Mouse (Mus musculus): Measurements from ENCODE around the gene Lhx9. TPM values are rescaled to one million over a fixed set of nuclear protein-coding genes. Genes with fewer than 3 reads are reported as not detected.
"Not testable (repeated sequence)": the region's sequence is repeated elsewhere in the genome, so short reads cannot be mapped to it uniquely, and the experiment has no call there.

Gene Lhx9
- polyA plus RNA-seq (2015; fragmentation: Nextera tagmentation; extraction: Ambion mirVana), result 0.24 and 0.63 TPM in 2 replicates

- peaks cover 65% of the 10 kb centered on the region for H3K27me3 ChIP-seq
- H3K4me3 ChIP-seq (replicated peaks), result peak within 1 kb of the TSS; percentile 32
- peaks cover 27% of the 10 kb centered on the region for H3K4me1 ChIP-seq
- peak; percentile 52 for ATAC-seq (ENCODE audit: insufficient number of reproducible peaks, low FRiP score, low TSS enrichment, low read depth)
- under 1% methylated on average over 33 of the region's 33 CpGs for WGBS
- H3K27ac ChIP-seq (replicated peaks), result no peak within 1 kb of the TSS
- peak within 1 kb of the TSS; percentile 51 for H3K4me2 ChIP-seq (replicated peaks)
- no peak within 1 kb of the TSS for H3K9ac ChIP-seq
- H3K36me3 ChIP-seq, result no peaks in the 10 kb centered on the region
- no peaks in the 10 kb centered on the region for H3K9me3 ChIP-seq (replicated peaks)
Observed at GRCm38 (mm10) chr1:138848511-138849109, at the start of gene Lhx9. TSS of gene Lhx9 (minus strand) at chr1:138848577.

GRCm38 (mm10) chr1:138896088-138896487 lies 47.7 kb upstream of the Lhx9 start:
- Histone ChIP-seq H3K27me3 (no peaks in the 10 kb centered on the region), H3K4me1 (no peaks in the 10 kb centered on the region), H3K36me3 (no peaks in the 10 kb centered on the region), H3K27ac (replicated peaks) (no peak overlapping the region), H3K4me3 (replicated peaks) (no peak overlapping the region), H3K9me3 (replicated peaks) (no peaks in the 10 kb centered on the region), H3K4me2 (replicated peaks) (no peak overlapping the region), H3K9ac (no peak overlapping the region)
- no peak for ATAC-seq (ENCODE audit: insufficient number of reproducible peaks, low FRiP score, low TSS enrichment, low read depth)
- WGBS, result 78% methylated on average over 3 of the region's 3 CpGs

GRCm38 (mm10) chr1:138877470-138878254 lies 29.3 kb upstream of the Lhx9 start:
- H3K4me2 ChIP-seq (replicated peaks), result no peak overlapping the region
- H3K36me3 ChIP-seq, result no peaks in the 10 kb centered on the region
- H3K9me3 ChIP-seq (replicated peaks), result no peaks in the 10 kb centered on the region; the same call in 1 of the 2 replicates
- no peak for ATAC-seq (ENCODE audit: insufficient number of reproducible peaks, low FRiP score, low TSS enrichment, low read depth)
- WGBS, result 93% methylated on average over 14 of the region's 14 CpGs
- no peak overlapping the region for H3K4me3 ChIP-seq (replicated peaks)
- H3K9ac ChIP-seq, result no peak overlapping the region
- H3K27me3 ChIP-seq, result no peaks in the 10 kb centered on the region
- no peaks in the 10 kb centered on the region for H3K4me1 ChIP-seq
- no peak overlapping the region for H3K27ac ChIP-seq (replicated peaks)

- no peak overlapping the region for H3K9ac ChIP-seq
- no peaks in the 10 kb centered on the region; the same call in 1 of the 2 replicates for H3K9me3 ChIP-seq (replicated peaks)
- H3K27me3 ChIP-seq, result no peaks in the 10 kb centered on the region
- H3K4me1 ChIP-seq, result no peaks in the 10 kb centered on the region
- peak overlapping the region; percentile 42 for H3K4me2 ChIP-seq (replicated peaks)
- 0 out of 2 replicates have a peak, but pooled peaks have one; percentile 54 for ATAC-seq (ENCODE audit: insufficient number of reproducible peaks, low FRiP score, low TSS enrichment, low read depth)
- peak overlapping the region; percentile 30 for H3K4me3 ChIP-seq (replicated peaks)
- 43% methylated on average over 16 of the region's 16 CpGs for whole genome bisulfite sequencing
- H3K27ac ChIP-seq (replicated peaks), result no peak overlapping the region
- H3K36me3 ChIP-seq, result no peaks in the 10 kb centered on the region
Observed at GRCm38 (mm10) chr1:138876371-138877045, 28.1 kb upstream of the Lhx9 start.

GRCm38 (mm10) chr1:138856101-138856950 lies 7.9 kb upstream of the Lhx9 start, which contains the start of gene 2310009B15Rik:
TSS of gene 2310009B15Rik (minus strand) at chr1:138856852.
- peak within 1 kb of the TSS; percentile 30 for H3K4me2 ChIP-seq (replicated peaks)
- peak within 1 kb of the TSS; percentile 86 for H3K27ac ChIP-seq (replicated peaks)
- H3K4me1 ChIP-seq; H3K36me3 ChIP-seq; H3K27me3 ChIP-seq; H3K9me3 ChIP-seq (replicated peaks): not testable (repeated sequence)
- H3K9ac ChIP-seq, result 0 out of 2 replicates have a peak within 1 kb of the TSS, but pooled peaks have one; percentile 23
- 0% methylated on average over 55 of the region's 79 CpGs for WGBS
- peak; percentile 99 for ATAC-seq (ENCODE audit: insufficient number of reproducible peaks, low FRiP score, low TSS enrichment, low read depth)
- H3K4me3 ChIP-seq (replicated peaks), result peak within 1 kb of the TSS; percentile 51

GRCm38 (mm10) chr1:138850823-138851222 lies 2.4 kb upstream of the Lhx9 start:
- Histone ChIP-seq H3K9me3 (replicated peaks) (no peaks in the 10 kb centered on the region), H3K36me3 (no peaks in the 10 kb centered on the region), H3K4me3 (replicated peaks) (no peak overlapping the region), H3K4me1 (peaks cover 21% of the 10 kb centered on the region), H3K9ac (no peak overlapping the region), H3K4me2 (replicated peaks) (no peak overlapping the region), H3K27me3 (peaks cover 43% of the 10 kb centered on the region), H3K27ac (replicated peaks) (no peak overlapping the region)
- WGBS, result 76% methylated on average over 1 of the region's 1 CpGs
- ATAC-seq (ENCODE audit: insufficient number of reproducible peaks, low FRiP score, low TSS enrichment, low read depth), result no peak

- H3K36me3 ChIP-seq, result no peaks in the 10 kb centered on the region
- peaks cover 21% of the 10 kb centered on the region for H3K4me1 ChIP-seq
- no peak overlapping the region for H3K9ac ChIP-seq
- no peak overlapping the region for H3K4me2 ChIP-seq (replicated peaks)
- 59% methylated on average over 3 of the region's 4 CpGs for WGBS
- H3K27me3 ChIP-seq, result peaks cover 50% of the 10 kb centered on the region
- no peak overlapping the region for H3K27ac ChIP-seq (replicated peaks)
- no peaks in the 10 kb centered on the region for H3K9me3 ChIP-seq (replicated peaks)
- no peak for ATAC-seq (ENCODE audit: insufficient number of reproducible peaks, low FRiP score, low TSS enrichment, low read depth)
- H3K4me3 ChIP-seq (replicated peaks), result no peak overlapping the region
Observed at GRCm38 (mm10) chr1:138850161-138850539, 1.8 kb upstream of the Lhx9 start.

- H3K27me3 ChIP-seq, result peaks cover 55% of the 10 kb centered on the region
Observed at GRCm38 (mm10) chr1:138849531-138850160, 1.3 kb upstream of the Lhx9 start.

GRCm38 (mm10) chr1:138848026-138848425 lies 351 bp downstream of the Lhx9 start:
- Histone ChIP-seq H3K36me3 (no peaks in the 10 kb centered on the region), H3K4me1 (peaks cover 33% of the 10 kb centered on the region), H3K9me3 (replicated peaks) (no peaks in the 10 kb centered on the region), H3K9ac (no peak overlapping the region), H3K27ac (replicated peaks) (no peak overlapping the region), H3K4me3 (replicated peaks) (peak overlapping the region; percentile 32), H3K4me2 (replicated peaks) (peak overlapping the region; percentile 51), H3K27me3 (peaks cover 71% of the 10 kb centered on the region)
- under 1% methylated on average over 16 of the region's 16 CpGs for WGBS
- no peak for ATAC-seq (ENCODE audit: insufficient number of reproducible peaks, low FRiP score, low TSS enrichment, low read depth)

More at GRCm38 (mm10) chr1:138849531-138850160, 1.3 kb upstream of the Lhx9 start:
- WGBS, result 9% methylated on average over 8 of the region's 8 CpGs
- peaks cover 21% of the 10 kb centered on the region for H3K4me1 ChIP-seq
- H3K4me2 ChIP-seq (replicated peaks), result no peak overlapping the region
- no peaks in the 10 kb centered on the region for H3K36me3 ChIP-seq
- H3K9ac ChIP-seq, result no peak overlapping the region
- H3K9me3 ChIP-seq (replicated peaks), result no peaks in the 10 kb centered on the region
- H3K4me3 ChIP-seq (replicated peaks), result no peak overlapping the region
- H3K27ac ChIP-seq (replicated peaks), result no peak overlapping the region
- no peak for ATAC-seq (ENCODE audit: insufficient number of reproducible peaks, low FRiP score, low TSS enrichment, low read depth)

- Histone ChIP-seq H3K4me2 (replicated peaks) (peak overlapping the region; percentile 29), H3K4me3 (replicated peaks) (no peak overlapping the region; the same call in 1 of the 2 replicates), H3K9me3 (replicated peaks) (no peaks in the 10 kb centered on the region), H3K27me3 (peaks cover 73% of the 10 kb centered on the region), H3K4me1 (peaks cover 38% of the 10 kb centered on the region), H3K36me3 (no peaks in the 10 kb centered on the region), H3K27ac (replicated peaks) (no peak overlapping the region), H3K9ac (no peak overlapping the region)
- under 1% methylated on average over 21 of the region's 21 CpGs for WGBS
- ATAC-seq (ENCODE audit: insufficient number of reproducible peaks, low FRiP score, low TSS enrichment, low read depth), result no peak
Observed at GRCm38 (mm10) chr1:138847146-138847545, 1.2 kb downstream of the Lhx9 start.

All from embryonic facial prominence, embryonic 15.5 days (tissue).